Mouse (Mus musculus): ENCODE data around the gene Rnd3. TPM values are rescaled to one million over a fixed set of nuclear protein-coding genes. Genes with fewer than 3 reads are reported as not detected.

Gene Rnd3
- 48.6 and 50.7 TPM in 2 replicates for polyA plus RNA-seq (2012; rRNA removed)

GRCm38 (mm10) chr2:51148975-51149374 is at the start of gene Rnd3:
Rnd3 (minus strand) TSS chr2:51149111.

